9 mouse cellular contexts compared by ENCODE assay signal in the genomic region with DNA sequence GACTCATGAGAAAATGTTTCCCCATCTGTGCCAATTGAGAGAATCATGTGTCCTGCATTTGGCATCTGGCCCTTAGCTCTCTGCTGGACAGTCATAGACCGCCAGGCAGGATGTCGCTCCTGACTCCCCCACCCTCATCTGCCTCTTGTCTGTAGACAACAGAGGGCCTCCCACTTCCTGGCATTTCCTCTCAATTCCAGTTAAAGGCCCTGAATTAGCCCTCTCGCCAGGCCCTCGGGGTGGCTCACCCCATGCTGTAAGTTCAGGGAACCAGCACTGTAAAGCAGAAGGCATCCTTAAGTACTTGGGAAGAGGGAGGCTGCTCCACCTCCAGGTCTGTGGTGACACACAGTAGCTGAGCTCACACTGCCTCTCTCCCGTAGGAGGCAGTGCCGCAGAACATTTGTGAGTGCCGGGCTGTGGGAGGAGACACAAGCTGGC. TPM values are rescaled to one million over a fixed set of nuclear protein-coding genes. Genes with fewer than 3 reads are reported as not detected.
A peak's percentile ranks its signal among the peaks of the same experiment; 100 is the strongest.
DNase-seq lines count a peak whose midpoint lies in the region; ATAC-seq and TF ChIP-seq lines count a peak whose summit lies in the region.
"Had no signal": no experiment of that assay in that cellular context is flagged by ENCODE, and none has a peak within 500 bp of the region (broad histone marks: within the 10 kb centered on the region; RNA-seq: fewer than 3 reads in every experiment).

No protein-coding gene starts in this region.

- H3K79me3 ChIP-seq in C2C12 (ENCODE audit: low read depth), result no peaks in the 10 kb centered on the region

- peak; percentile 30 for TF ChIP-seq CTCF in C2C12 (IDR thresholded peaks at IDR 0.05; ENCODE audit: control insufficient read depth, insufficient read depth, insufficient read length)

- no peaks in the 10 kb centered on the region for H3K79me2 ChIP-seq in C2C12 (ENCODE audit: control insufficient read depth, insufficient read depth)

- WGBS in forebrain, embryonic 16.5 days, result 33% methylated on average over 7 of the region's 7 CpGs
- WGBS in forebrain, embryonic 10.5 days, result 36% methylated on average over 7 of the region's 7 CpGs

- no peak overlapping the region for H3K9ac ChIP-seq in forebrain, embryonic 16.5 days (replicated peaks; ENCODE audit: low read depth, low read length)
- H3K9ac ChIP-seq: embryonic facial prominence, embryonic 13.5 days had no signal

- no peak overlapping the region for H3K4me3 ChIP-seq in C2C12 (ENCODE audit: insufficient read depth, poor library complexity, severe bottlenecking)
- no peak overlapping the region for H3K4me3 ChIP-seq in forebrain, embryonic 16.5 days (replicated peaks; ENCODE audit: low read length)
- no peak overlapping the region for H3K4me3 ChIP-seq in forebrain, embryonic 10.5 days
- H3K4me3 ChIP-seq: embryonic facial prominence, embryonic 13.5 days had no signal

- peak; percentile 87 for DNase-seq in NIH3T3 (ENCODE audit: low read depth)
- DNase-seq in heart, postnatal 4 days, result peak; percentile 86
- DNase-seq in layer of hippocampus, postnatal 36 days, result peak; percentile 24 to 30
- peak; percentile 78 for DNase-seq in lung, postnatal 14 days
- no peak for DNase-seq in forebrain, embryonic 10.5 days (ENCODE audit: extremely low spot score, low spot score)

- no peak overlapping the region for H3K4me2 ChIP-seq in forebrain, embryonic 16.5 days (ENCODE audit: low read length)
- H3K4me2 ChIP-seq: embryonic facial prominence, embryonic 13.5 days had no signal

- no peaks in the 10 kb centered on the region for H3K4me1 ChIP-seq in forebrain, embryonic 16.5 days (replicated peaks; ENCODE audit: control insufficient read depth, insufficient read depth, low read length)
- peaks cover 8% of the 10 kb centered on the region for H3K4me1 ChIP-seq in forebrain, embryonic 10.5 days

- H3K36me3 ChIP-seq in C2C12 (ENCODE audit: control insufficient read depth, insufficient read depth), result no peaks in the 10 kb centered on the region
- H3K36me3 ChIP-seq in forebrain, embryonic 16.5 days (ENCODE audit: control insufficient read depth, insufficient read depth), result no peaks in the 10 kb centered on the region
- H3K36me3 ChIP-seq in forebrain, embryonic 10.5 days (replicated peaks), result no peaks in the 10 kb centered on the region
- H3K36me3 ChIP-seq: embryonic facial prominence, embryonic 13.5 days had no signal

- ATAC-seq in erythroblast, adult 5-6 weeks (replicated peaks; ENCODE audit: low FRiP score, poor library complexity, severe bottlenecking), result 0 out of 2 replicates have a peak, but pooled peaks have one; percentile 53
- no peak for ATAC-seq in forebrain, embryonic 16.5 days

- no peak overlapping the region for H3K27ac ChIP-seq in forebrain, embryonic 16.5 days (ENCODE audit: low read length)
- no peak overlapping the region for H3K27ac ChIP-seq in forebrain, embryonic 10.5 days
- H3K27ac ChIP-seq: embryonic facial prominence, embryonic 13.5 days had no signal

- H3K27me3 ChIP-seq in C2C12 (ENCODE audit: control insufficient read depth, insufficient read depth, insufficient read length), result no peaks in the 10 kb centered on the region
- H3K27me3 ChIP-seq in forebrain, embryonic 16.5 days (replicated peaks; ENCODE audit: control insufficient read depth, insufficient read depth, low read length), result no peaks in the 10 kb centered on the region
- H3K27me3 ChIP-seq in forebrain, embryonic 10.5 days (ENCODE audit: poor library complexity, severe bottlenecking), result no peaks in the 10 kb centered on the region
- H3K27me3 ChIP-seq: embryonic facial prominence, embryonic 13.5 days had no signal

- no peak overlapping the region for H3ac ChIP-seq in C2C12 (ENCODE audit: control insufficient read depth, insufficient read length, low read depth)

- no peaks in the 10 kb centered on the region for H3K9me3 ChIP-seq in forebrain, embryonic 16.5 days (ENCODE audit: control insufficient read depth, low read length)
- H3K9me3 ChIP-seq in forebrain, embryonic 10.5 days, result no peaks in the 10 kb centered on the region
- H3K9me3 ChIP-seq: embryonic facial prominence, embryonic 13.5 days had no signal

TF ChIP-seq in C2C12, 6 proteins besides CTCF, POLR2A, EP300 and RAD21:
- TF ChIP-seq CEBPB (IDR thresholded peaks at IDR 0.05; ENCODE audit: low read depth) (no peak), MYOD1 (IDR thresholded peaks at IDR 0.05; ENCODE audit: control insufficient read depth, insufficient read length, low read depth) (peak; percentile 39), USF1 (IDR thresholded peaks at IDR 0.05; ENCODE audit: low read depth) (peak; percentile 64)

RNA-seq across cellular contexts. Expression of a gene that starts 3.8 kb away (rescaled TPM):
- polyA plus RNA-seq in C2C12 (2012; fragmentation: generic; extraction: Trizol), result 0.02 TPM
- 0.58 TPM in 1 of 2 replicates, not detected in the other for total RNA-seq in erythroblast, adult 5-6 weeks (2015; ENCODE audit: low replicate concordance)
- total RNA-seq in erythroblast, adult 5-6 weeks (2017; ENCODE audit: low replicate concordance), result not detected in 2 replicates
- not detected for total RNA-seq in heart, postnatal 4 days (2021)
- total RNA-seq in layer of hippocampus, postnatal 36 days (2021), result under 1 TPM; 0.72 to 0.96 TPM
- not detected in 2 replicates for polyA plus RNA-seq in forebrain, embryonic 16.5 days (2015; fragmentation: Nextera tagmentation; extraction: Ambion mirVana)
- polyA plus RNA-seq in forebrain, embryonic 10.5 days (2016; fragmentation: Nextera tagmentation; extraction: Ambion mirVana), result not detected in 2 replicates

RNA-seq across cellular contexts. Expression of a gene that starts 6.9 kb away (rescaled TPM):
- polyA plus RNA-seq in C2C12 (2012; fragmentation: generic; extraction: Trizol), result 30.2 TPM
- total RNA-seq in erythroblast, adult 5-6 weeks (2015; ENCODE audit: low replicate concordance), result 39.6 and 74.4 TPM in 2 replicates
- 27.5 and 31.5 TPM in 2 replicates for total RNA-seq in erythroblast, adult 5-6 weeks (2017; ENCODE audit: low replicate concordance)
- 10 to 100 TPM; 17.6 to 20.1 TPM for total RNA-seq in heart, postnatal 4 days (2021)
- total RNA-seq in layer of hippocampus, postnatal 36 days (2021), result 10 to 100 TPM; 32.2 to 34.9 TPM
- 13.4 and 15.8 TPM in 2 replicates for polyA plus RNA-seq in forebrain, embryonic 16.5 days (2015; fragmentation: Nextera tagmentation; extraction: Ambion mirVana)
- 24.7 and 26.2 TPM in 2 replicates for polyA plus RNA-seq in forebrain, embryonic 10.5 days (2016; fragmentation: Nextera tagmentation; extraction: Ambion mirVana)
